Mouse (Mus musculus): ENCODE measurements around the gene Fam83g. TPM values are rescaled to one million over a fixed set of nuclear protein-coding genes. Genes with fewer than 3 reads are reported as not detected.

Gene Fam83g
- polyA plus RNA-seq, 1 experiment from 2014 or later: 1.9 TPM

GRCm38 (mm10) chr11:61745781-61746180 is 61.9 kb downstream of the Fam83g start:
- no peaks in the 10 kb centered on the region for H3K4me1 ChIP-seq
- no peaks in the 10 kb centered on the region for H3K9me3 ChIP-seq
- no peak overlapping the region for H3K27ac ChIP-seq
- H3K27me3 ChIP-seq (ENCODE audit: poor library complexity, severe bottlenecking): no peaks in the 10 kb centered on the region
- H3K36me3 ChIP-seq (replicated peaks): peaks cover 98% of the 10 kb centered on the region
- no peak for DNase-seq (ENCODE audit: extremely low spot score, low spot score)
- no peak overlapping the region for H3K4me3 ChIP-seq
- 92% methylated on average over 9 of the region's 9 CpGs for WGBS

- Histone ChIP-seq H3K27ac (no peak overlapping the region), H3K9me3 (no peaks in the 10 kb centered on the region), H3K4me1 (no peaks in the 10 kb centered on the region), H3K4me3 (no peak overlapping the region), H3K27me3 (ENCODE audit: poor library complexity, severe bottlenecking) (no peaks in the 10 kb centered on the region), H3K36me3 (replicated peaks) (peaks cover 98% of the 10 kb centered on the region)
- WGBS: 93% methylated on average over 3 of the region's 3 CpGs
- DNase-seq (ENCODE audit: extremely low spot score, low spot score): no peak
Measured at GRCm38 (mm10) chr11:61747161-61747560, 63.3 kb downstream of the Fam83g start.

GRCm38 (mm10) chr11:61751612-61752011 is 67.7 kb downstream of the Fam83g start:
- Histone ChIP-seq H3K36me3 (replicated peaks) (peaks cover 97% of the 10 kb centered on the region), H3K4me1 (no peaks in the 10 kb centered on the region), H3K27me3 (ENCODE audit: poor library complexity, severe bottlenecking) (no peaks in the 10 kb centered on the region), H3K27ac (no peak overlapping the region), H3K4me3 (no peak overlapping the region), H3K9me3 (no peaks in the 10 kb centered on the region)
- WGBS: 80% methylated on average over 5 of the region's 5 CpGs
- no peak for DNase-seq (ENCODE audit: extremely low spot score, low spot score)

GRCm38 (mm10) chr11:61757151-61757550 is 73.3 kb downstream of the Fam83g start:
- H3K36me3 ChIP-seq (replicated peaks): peaks cover 72% of the 10 kb centered on the region

More at GRCm38 (mm10) chr11:61757151-61757550, 73.3 kb downstream of the Fam83g start:
- Histone ChIP-seq H3K27me3 (ENCODE audit: poor library complexity, severe bottlenecking) (no peaks in the 10 kb centered on the region), H3K4me1 (peaks cover 13% of the 10 kb centered on the region), H3K9me3 (no peaks in the 10 kb centered on the region), H3K4me3 (no peak overlapping the region), H3K27ac (no peak overlapping the region)
- DNase-seq (ENCODE audit: extremely low spot score, low spot score): no peak
- 88% methylated on average over 2 of the region's 2 CpGs for WGBS

Other genes with a start within 250 kb of the Fam83g start
- gene Rnf112, start 230.0 kb upstream of the Fam83g start, polyA plus RNA-seq (2016; fragmentation: Nextera tagmentation; extraction: Ambion mirVana): 0.26 and 0.36 TPM in 2 replicates
- gene Mfap4, start 198.7 kb upstream of the Fam83g start, polyA plus RNA-seq (2016; fragmentation: Nextera tagmentation; extraction: Ambion mirVana): 50.9 and 53.9 TPM in 2 replicates
- gene Mapk7, start 189.7 kb upstream of the Fam83g start, polyA plus RNA-seq (2016; fragmentation: Nextera tagmentation; extraction: Ambion mirVana): 82.8 and 84.4 TPM in 2 replicates
- gene B9d1, start 178.9 kb upstream of the Fam83g start, polyA plus RNA-seq (2016; fragmentation: Nextera tagmentation; extraction: Ambion mirVana): 53.0 and 53.3 TPM in 2 replicates
- gene Epn2, start 104.4 kb upstream of the Fam83g start, polyA plus RNA-seq (2016; fragmentation: Nextera tagmentation; extraction: Ambion mirVana): 22.5 and 23.4 TPM in 2 replicates
- 9.0 and 9.8 TPM in 2 replicates for gene Grap, start 30.8 kb upstream of the Fam83g start, polyA plus RNA-seq (2016; fragmentation: Nextera tagmentation; extraction: Ambion mirVana)
- gene Slc5a10, start 36.7 kb downstream of the Fam83g start, polyA plus RNA-seq (2016; fragmentation: Nextera tagmentation; extraction: Ambion mirVana): 0.07 and 0.12 TPM in 2 replicates
- gene Prpsap2, start 78.0 kb downstream of the Fam83g start, polyA plus RNA-seq (2016; fragmentation: Nextera tagmentation; extraction: Ambion mirVana): 45.7 and 46.5 TPM in 2 replicates
- gene Ulk2, start 171.0 kb downstream of the Fam83g start, polyA plus RNA-seq (2016; fragmentation: Nextera tagmentation; extraction: Ambion mirVana): 10.4 and 10.6 TPM in 2 replicates
- 14.7 and 15.7 TPM in 2 replicates for gene Akap10, start 246.2 kb downstream of the Fam83g start, polyA plus RNA-seq (2016; fragmentation: Nextera tagmentation; extraction: Ambion mirVana)

Data from forebrain, embryonic 10.5 days (tissue).